Mouse (Mus musculus) 416B (cell line): ENCODE results near the gene Olfr1302.

Source experiments
- DNase-seq: peaks from one replicate; pipeline ENCODE4 v3.0.0; 2011; ENCODE audit warnings: low read depth

Olfr1302 gene

GRCm38 (mm10) chr2:111777129-111777528, at the start of gene Olfr1302:
TSS of gene Olfr1302 (plus strand) at chr2:111777429.
- DNase-seq, result no peak

- no peak for DNase-seq
Measured at GRCm38 (mm10) chr2:111750706-111751105, 26.5 kb upstream of the Olfr1302 start, which contains the start of gene Olfr1301. TSS of gene Olfr1301 (plus strand) at chr2:111751006.

GRCm38 (mm10) chr2:111812936-111813335, 35.7 kb downstream of the Olfr1302 start:
- no peak for DNase-seq

- no peak for DNase-seq
Measured at GRCm38 (mm10) chr2:111820240-111820639, 43.0 kb downstream of the Olfr1302 start, which contains the start of gene Olfr1303. TSS of gene Olfr1303 (minus strand) at chr2:111820340.
